Mouse (Mus musculus): ENCODE results near the gene Pex14.

DNA sequence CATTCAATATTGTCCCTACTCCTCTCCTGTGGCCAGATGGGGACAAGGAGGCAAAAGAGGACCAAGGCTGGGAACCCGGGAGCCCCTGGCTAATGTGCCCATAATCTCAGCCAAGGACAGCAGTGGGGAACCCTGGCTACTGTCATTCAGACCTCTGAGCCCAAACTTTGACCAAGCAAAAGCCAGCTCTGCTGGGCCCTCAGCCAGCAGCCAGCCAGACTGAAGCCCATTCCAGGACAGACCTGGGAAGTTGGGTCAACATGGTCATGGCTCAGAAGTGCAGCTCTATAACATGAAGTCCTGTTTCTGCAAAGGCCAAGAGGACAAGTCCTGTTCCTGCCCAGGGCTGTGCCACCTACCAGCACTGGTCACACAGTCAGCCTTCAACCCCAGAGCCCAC is 137.6 kb downstream of the Pex14 start:
- TF ChIP-seq CTCF (IDR thresholded peaks at IDR 0.05; ENCODE audit: low read depth, low read length) (no peak), POLR2A (IDR thresholded peaks at IDR 0.05; ENCODE audit: extremely low read depth, insufficient read depth, low read length) (no peak)

Data from liver, adult 2 months (tissue).